Mouse (Mus musculus) 416B (cell line): ENCODE data around the gene Fbxo24.
"Not testable (repeated sequence)": the region's sequence is repeated elsewhere in the genome, so short reads cannot be mapped to it uniquely, and the experiment has no call there.

Experiments used
- DNase-seq: peaks from one replicate; pipeline ENCODE4 v3.0.0; 2011; ENCODE audit warnings: low read depth

The Fbxo24 gene

GRCm38 (mm10) chr5:137642886-137643285 lies 14.1 kb upstream of the Fbxo24 start:
- DNase-seq = no peak

DNA sequence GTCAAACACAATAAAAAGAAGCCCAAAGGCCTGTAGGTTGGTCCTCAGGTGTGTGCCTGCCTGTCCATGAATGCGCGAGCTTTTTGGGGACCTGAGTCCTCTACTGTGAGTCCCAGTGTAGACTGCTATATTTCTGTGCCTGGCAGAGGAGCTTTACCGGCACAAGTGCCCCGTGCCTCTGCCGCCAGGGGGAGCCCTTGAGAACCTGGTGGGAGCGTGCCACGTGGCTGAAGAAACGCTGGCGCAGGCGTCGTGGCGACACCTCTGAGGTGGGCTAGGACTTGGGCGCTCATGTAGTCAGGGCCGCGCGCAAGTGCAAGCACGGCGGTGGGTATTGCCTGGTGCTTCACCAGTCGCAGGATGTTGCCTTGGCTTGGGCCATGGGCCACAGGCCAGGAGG lies 12.3 kb upstream of the Fbxo24 start, which contains the start of gene Sap25:
Gene Sap25, plus strand, starts transcription at position 281 of the 400 bp plus-strand sequence.
- DNase-seq = peak; percentile 32

DNA sequence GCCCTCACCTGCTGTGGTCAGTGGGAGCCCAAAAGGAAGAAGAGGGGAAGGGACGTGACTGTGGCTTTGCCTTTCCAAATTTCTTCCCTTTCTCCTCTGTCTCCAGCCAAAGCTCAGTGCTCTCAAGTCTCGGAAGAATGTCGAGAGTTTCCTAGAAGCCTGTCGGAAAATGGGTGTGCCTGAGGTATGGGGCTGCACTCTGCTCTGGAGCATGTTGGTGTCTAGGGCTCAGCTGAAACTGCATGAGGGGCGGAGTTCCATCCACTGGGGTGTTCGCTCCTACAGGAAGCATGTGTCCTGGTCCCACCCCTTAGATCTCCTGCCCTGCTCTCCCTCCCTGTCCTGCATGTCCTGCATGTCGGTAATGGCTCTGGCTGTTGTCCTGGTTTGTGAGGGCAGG lies 10.7 kb upstream of the Fbxo24 start:
- no peak for DNase-seq

- no peak for DNase-seq
Observed at GRCm38 (mm10) chr5:137633397-137634084, 4.7 kb upstream of the Fbxo24 start.

- DNase-seq = no peak
Observed at GRCm38 (mm10) chr5:137631591-137631990, 2.8 kb upstream of the Fbxo24 start.

DNA sequence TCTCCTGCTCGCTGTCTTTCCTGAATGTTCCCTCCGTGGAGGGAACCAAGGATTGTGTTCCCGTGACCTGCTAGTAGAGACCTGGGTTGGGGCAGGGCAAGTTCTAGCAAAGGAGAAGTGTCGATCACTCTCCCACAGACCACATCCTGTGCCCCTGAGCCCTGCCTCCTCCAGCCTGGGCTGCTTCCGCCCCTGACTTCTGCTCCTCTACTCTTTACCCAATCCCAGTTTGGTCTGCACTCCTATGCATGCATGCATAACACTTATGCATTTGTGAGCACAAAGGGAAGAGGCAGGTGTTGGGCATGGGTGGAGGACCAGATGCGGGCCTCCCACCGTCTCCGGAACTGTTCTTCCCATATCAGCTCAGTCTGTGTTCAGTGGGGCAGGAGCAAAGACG lies 2.4 kb upstream of the Fbxo24 start:
- peak; percentile 87 for DNase-seq

GRCm38 (mm10) chr5:137630602-137631001 lies 1.8 kb upstream of the Fbxo24 start:
- peak; percentile 40 for DNase-seq

DNA sequence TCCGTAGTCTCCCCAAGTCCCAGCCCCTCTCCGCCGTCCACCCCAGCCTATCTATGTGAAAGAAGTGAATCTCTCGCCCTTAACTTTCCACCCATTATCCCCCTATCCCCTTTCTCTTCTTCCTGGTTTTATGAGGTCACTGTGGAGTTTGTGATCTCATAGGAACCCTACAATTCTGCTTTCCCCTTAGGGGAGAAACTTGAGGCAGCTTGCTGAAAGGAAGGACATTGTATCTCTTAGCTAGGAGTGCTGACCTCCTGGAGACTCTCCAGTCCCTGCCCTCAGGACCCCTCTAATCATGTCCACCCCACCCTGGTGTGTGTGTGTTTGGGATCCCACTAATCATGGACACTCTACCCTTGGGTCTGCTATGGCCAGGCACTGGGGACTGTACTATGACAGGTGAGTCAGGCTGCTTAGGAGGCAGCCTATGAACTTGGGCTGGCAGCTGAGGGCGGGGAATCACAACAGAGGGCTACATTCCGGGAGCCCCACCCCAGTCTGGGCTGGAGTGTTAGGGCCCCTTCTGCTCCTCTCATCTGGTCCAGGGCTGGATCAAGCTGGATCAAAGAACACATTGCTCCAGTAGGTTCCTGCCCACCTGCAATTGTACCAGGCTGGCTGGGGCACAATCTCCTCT lies 1.2 kb upstream of the Fbxo24 start:
- peak; percentile 56 for DNase-seq

- DNase-seq = no peak
Observed at GRCm38 (mm10) chr5:137629306-137629721, 512 bp upstream of the Fbxo24 start.

GRCm38 (mm10) chr5:137627991-137628390 lies 811 bp downstream of the Fbxo24 start:
- peak; percentile 68 for DNase-seq

DNA sequence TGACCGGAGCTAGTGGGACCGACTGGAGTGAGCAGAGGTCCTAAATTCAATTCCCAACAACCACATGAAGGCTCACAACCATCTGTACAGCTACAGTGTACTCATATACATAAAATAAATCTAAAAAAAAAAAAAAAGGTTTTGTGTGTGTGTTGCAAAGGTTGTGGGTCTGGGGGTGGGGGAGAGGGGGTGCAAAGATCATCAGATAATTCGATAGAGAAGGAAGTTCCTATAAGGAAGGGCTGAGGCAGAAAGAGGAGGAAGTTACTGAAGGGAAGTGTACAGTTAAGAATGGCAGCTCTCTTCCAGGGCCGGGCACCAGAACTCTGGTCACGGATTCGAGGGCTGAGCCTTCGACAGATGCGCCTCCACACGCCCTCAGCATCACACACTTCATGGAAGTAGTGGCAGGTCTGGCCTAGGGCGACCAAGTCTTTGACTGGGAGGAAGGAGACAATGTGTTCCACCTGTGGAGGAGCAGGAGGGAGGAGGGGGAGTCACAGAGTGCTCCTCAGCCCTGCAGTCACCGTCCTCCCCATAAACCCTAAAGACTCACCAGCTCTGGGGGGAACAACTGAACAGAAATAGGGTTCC lies 4.8 kb downstream of the Fbxo24 start:
- DNase-seq = no peak

- DNase-seq = no peak
Observed at GRCm38 (mm10) chr5:137615347-137615746, 13.5 kb downstream of the Fbxo24 start.

DNA sequence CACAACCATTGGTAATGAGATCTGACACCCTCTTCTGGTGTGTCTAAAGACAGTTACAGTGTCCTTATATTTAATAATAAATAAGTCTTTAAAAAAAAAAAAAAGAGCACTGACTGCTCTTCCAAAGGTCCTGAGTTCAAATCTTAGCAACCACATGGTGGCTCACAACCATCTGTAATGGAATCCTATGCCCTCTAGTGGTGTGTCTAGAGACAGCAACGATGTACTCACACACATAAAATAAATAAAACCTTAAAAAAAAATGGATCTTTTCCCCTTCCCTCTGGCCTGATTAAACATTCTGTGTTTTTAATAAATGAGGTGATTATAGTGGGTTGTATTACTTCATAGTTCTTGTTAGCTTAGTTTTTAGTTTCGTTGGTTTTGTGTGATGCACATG lies 13.9 kb downstream of the Fbxo24 start:
- not testable (repeated sequence) for DNase-seq

- peak; percentile 53 for DNase-seq
Observed at GRCm38 (mm10) chr5:137613550-137613949, 15.3 kb downstream of the Fbxo24 start, which contains the start of gene Pcolce. Gene Pcolce (minus strand): TSS chr5:137613784.

GRCm38 (mm10) chr5:137613076-137613475 lies 15.7 kb downstream of the Fbxo24 start:
- DNase-seq = no peak

DNA sequence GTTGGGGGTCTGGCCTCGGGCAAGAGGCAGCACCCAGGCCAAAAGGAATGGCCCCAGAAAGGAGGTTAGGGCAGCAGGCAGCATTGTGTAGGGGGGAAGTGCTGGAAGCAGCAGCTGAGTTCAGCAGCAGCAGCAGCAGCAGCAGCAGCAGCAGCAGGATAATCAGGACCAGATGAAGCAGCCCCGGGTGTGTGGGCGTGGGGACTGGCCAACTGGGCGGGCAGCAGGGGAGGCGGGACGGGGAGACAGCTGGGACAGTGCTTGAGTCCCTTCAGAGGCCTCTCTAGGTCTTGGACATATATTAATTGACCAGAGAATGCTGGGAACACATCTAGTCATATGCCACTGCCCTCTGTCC lies 17.6 kb downstream of the Fbxo24 start:
- DNase-seq = no peak

- no peak for DNase-seq
Observed at GRCm38 (mm10) chr5:137610548-137611244, 18.1 kb downstream of the Fbxo24 start.

GRCm38 (mm10) chr5:137610056-137610455 lies 18.7 kb downstream of the Fbxo24 start:
- DNase-seq = no peak

DNA sequence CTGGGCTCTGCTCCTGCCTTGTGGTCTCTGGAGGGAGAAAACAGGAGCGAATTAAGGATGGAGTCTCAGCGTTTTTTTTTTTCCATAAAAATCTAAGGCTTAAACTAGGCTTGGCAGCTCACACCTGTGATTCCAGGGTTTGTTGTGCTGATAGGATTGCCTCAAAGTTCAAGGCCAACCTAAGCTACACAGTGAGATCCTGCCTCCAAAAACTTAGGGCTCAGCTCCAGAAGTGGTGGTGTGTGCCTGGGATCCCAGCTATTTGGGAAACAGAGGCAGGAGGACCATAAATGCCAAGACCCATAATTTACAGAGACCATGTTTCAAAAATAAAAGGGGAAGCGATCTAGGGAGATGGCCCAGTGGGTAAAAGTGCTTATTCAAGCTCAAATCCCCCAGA lies 19.5 kb downstream of the Fbxo24 start:
- no peak for DNase-seq

DNA sequence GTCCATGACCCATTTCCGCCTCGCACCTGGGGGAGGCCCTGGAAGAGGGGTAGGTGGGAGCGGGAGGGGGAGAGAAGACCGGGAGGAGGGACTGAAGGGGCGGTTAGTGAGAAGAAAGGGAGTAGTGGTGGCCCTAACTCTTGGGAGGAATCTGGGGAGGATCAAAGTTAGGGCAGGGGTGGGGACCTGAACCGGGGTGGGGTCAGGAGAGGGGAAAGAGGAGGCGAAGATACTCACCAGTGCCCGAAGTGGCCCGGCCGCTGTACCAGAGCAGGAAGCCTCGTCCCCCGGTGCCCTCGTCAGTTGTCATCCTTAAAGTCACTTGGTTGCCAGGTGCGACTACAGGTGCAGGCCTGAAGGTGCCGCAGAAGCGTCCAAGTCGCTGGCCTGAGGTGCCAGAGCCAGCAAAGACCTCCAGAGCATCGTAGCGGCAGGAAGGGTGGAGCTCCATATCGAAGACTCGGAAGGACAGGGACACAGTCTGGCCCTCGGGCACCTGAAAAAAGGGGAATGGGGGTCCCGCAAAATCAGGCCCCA lies 20.1 kb downstream of the Fbxo24 start:
- DNase-seq = no peak

DNA sequence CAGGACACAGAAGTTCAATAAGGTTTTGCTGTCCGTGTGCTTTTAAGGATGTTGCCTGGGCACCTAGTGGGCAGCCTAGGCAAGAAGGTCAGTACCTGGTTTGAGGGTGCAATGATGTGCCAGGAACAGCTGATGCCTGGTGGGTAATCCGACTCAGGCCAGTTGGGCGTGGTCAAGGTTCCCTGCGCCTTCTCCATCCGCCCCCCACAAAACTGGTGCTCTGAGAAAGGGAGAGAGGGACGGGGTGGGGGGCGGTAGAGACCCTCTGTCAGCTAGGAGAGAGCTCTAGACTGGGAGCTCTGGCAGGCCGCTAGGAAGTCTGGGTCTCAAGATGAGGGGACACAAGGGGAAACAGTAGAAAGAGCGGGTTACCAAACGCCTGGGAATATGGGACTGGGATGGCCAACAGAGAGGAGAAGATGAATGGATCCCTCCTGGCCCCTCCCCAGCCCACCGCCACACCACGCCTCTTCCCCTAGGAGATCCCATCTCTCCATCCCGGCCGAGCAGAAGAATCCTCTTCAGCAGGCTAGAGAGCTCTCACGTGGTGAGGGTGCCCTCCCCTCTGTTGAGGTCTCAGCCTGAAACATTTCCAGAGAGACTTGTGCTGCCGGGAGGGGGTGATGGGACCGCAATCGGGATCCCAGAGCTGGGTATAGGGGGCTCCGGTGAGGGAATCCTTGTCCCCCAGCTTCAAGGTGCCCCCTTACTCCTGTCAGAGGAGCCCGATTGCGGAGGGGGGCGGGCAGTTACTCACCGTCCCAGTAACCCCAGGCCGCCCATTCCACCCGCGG lies 20.7 kb downstream of the Fbxo24 start:
- no peak for DNase-seq

GRCm38 (mm10) chr5:137601365-137601729 lies 27.5 kb downstream of the Fbxo24 start:
- DNase-seq = no peak
